Mouse (Mus musculus): ENCODE results near the gene Spata31d1a.

DNA sequence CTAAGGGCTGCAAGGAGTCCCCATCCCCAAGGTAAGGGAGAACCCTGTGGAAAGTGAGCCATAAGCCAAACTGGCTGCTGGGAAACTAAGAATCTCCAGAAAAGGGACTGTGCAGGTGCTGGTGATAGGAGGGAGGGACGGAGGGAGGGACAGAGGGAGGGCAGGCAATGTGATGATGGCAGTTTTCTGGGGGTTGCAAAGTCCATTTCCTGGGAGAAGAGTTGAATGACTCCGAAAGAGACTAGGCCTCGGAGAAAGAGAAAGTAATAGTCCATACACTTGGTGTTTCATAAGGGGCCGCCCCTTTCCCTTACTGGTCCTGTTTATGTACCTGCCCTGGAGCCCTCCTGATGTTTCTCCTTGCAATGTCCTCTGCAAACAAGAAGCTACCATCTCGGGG lies 55.7 kb downstream of the Spata31d1a start:
- TF ChIP-seq MYC (IDR thresholded peaks at IDR 0.05; ENCODE audit: low read depth, low read length) (no peak), POLR2AphosphoS2 (IDR thresholded peaks at IDR 0.05; ENCODE audit: low read depth, low read length) (no peak), ZC3H11A (IDR thresholded peaks at IDR 0.05; ENCODE audit: low read depth, low read length) (no peak), CTCF (conservative IDR thresholded peaks at IDR 0.05 in 1 of 2, IDR thresholded peaks at IDR 0.05 in 1 of 2; ENCODE audit: low read depth in 2 of 2, low read length in 2 of 2) (no peak), POLR2A (IDR thresholded peaks at IDR 0.05; ENCODE audit: low read depth, low read length) (no peak), ZMIZ1 (IDR thresholded peaks at IDR 0.05; ENCODE audit: low read depth, low read length) (no peak), TBP (conservative IDR thresholded peaks at IDR 0.05; ENCODE audit: low read depth, low read length) (no peak), EP300 (IDR thresholded peaks at IDR 0.05; ENCODE audit: low read length) (no peak), USF1 (IDR thresholded peaks at IDR 0.05; ENCODE audit: low read depth, low read length) (no peak), BHLHE40 (IDR thresholded peaks at IDR 0.05; ENCODE audit: low read depth, low read length) (no peak), SIN3A (IDR thresholded peaks at IDR 0.05; ENCODE audit: low read length) (no peak), HCFC1 (IDR thresholded peaks at IDR 0.05; ENCODE audit: low read depth, low read length) (no peak)

Measured in CH12.LX (cell line).